Mouse (Mus musculus): ENCODE results near the gene Fsip1.

Gene Fsip1

GRCm38 (mm10) chr2:118254516-118254915, 2.2 kb downstream of the Fsip1 start:
- DNase-seq (ENCODE audit: low read depth, low spot score), result no peak

- DNase-seq (ENCODE audit: low read depth, low spot score), result no peak
These were observed 7.8 kb downstream of the Fsip1 start for GRCm38 (mm10) chr2:118248966-118249365.

GRCm38 (mm10) chr2:118248016-118248415, 8.8 kb downstream of the Fsip1 start:
- DNase-seq (ENCODE audit: low read depth, low spot score), result no peak

- peak; percentile 25 for DNase-seq (ENCODE audit: low read depth, low spot score)
These were observed 10.9 kb downstream of the Fsip1 start for GRCm38 (mm10) chr2:118245914-118246313.

GRCm38 (mm10) chr2:118236196-118236595, 20.6 kb downstream of the Fsip1 start:
- DNase-seq (ENCODE audit: low read depth, low spot score), result no peak

GRCm38 (mm10) chr2:118235614-118236013, 21.2 kb downstream of the Fsip1 start:
- DNase-seq (ENCODE audit: low read depth, low spot score), result no peak

GRCm38 (mm10) chr2:118230544-118230943, 26.2 kb downstream of the Fsip1 start:
- DNase-seq (ENCODE audit: low read depth, low spot score), result no peak

GRCm38 (mm10) chr2:118228486-118229079, 28.2 kb downstream of the Fsip1 start:
- no peak for DNase-seq (ENCODE audit: low read depth, low spot score)

- no peak for DNase-seq (ENCODE audit: low read depth, low spot score)
These were observed 31.3 kb downstream of the Fsip1 start for GRCm38 (mm10) chr2:118225316-118226041.

GRCm38 (mm10) chr2:118217993-118218595, 38.7 kb downstream of the Fsip1 start:
- no peak for DNase-seq (ENCODE audit: low read depth, low spot score)

GRCm38 (mm10) chr2:118209712-118210111, 47.1 kb downstream of the Fsip1 start:
- no peak for DNase-seq (ENCODE audit: low read depth, low spot score)

- DNase-seq (ENCODE audit: low read depth, low spot score), result no peak
These were observed 48.1 kb downstream of the Fsip1 start for GRCm38 (mm10) chr2:118208651-118209050.

GRCm38 (mm10) chr2:118205991-118206585, 50.7 kb downstream of the Fsip1 start:
- no peak for DNase-seq (ENCODE audit: low read depth, low spot score)

GRCm38 (mm10) chr2:118204646-118205045, 52.1 kb downstream of the Fsip1 start:
- DNase-seq (ENCODE audit: low read depth, low spot score), result no peak

GRCm38 (mm10) chr2:118203739-118204461, 52.9 kb downstream of the Fsip1 start:
- no peak for DNase-seq (ENCODE audit: low read depth, low spot score)

GRCm38 (mm10) chr2:118202934-118203333, 53.8 kb downstream of the Fsip1 start:
- DNase-seq (ENCODE audit: low read depth, low spot score), result no peak

- DNase-seq (ENCODE audit: low read depth, low spot score), result no peak
These were observed 54.8 kb downstream of the Fsip1 start for GRCm38 (mm10) chr2:118201983-118202382.

- peak; percentile 9 for DNase-seq (ENCODE audit: low read depth, low spot score)
These were observed 56.9 kb downstream of the Fsip1 start for GRCm38 (mm10) chr2:118199867-118200266.

GRCm38 (mm10) chr2:118196966-118197365, 59.8 kb downstream of the Fsip1 start:
- no peak for DNase-seq (ENCODE audit: low read depth, low spot score)

- no peak for DNase-seq (ENCODE audit: low read depth, low spot score)
These were observed 74.6 kb downstream of the Fsip1 start for GRCm38 (mm10) chr2:118182136-118182535.

GRCm38 (mm10) chr2:118179873-118180585, 76.7 kb downstream of the Fsip1 start:
- DNase-seq (ENCODE audit: low read depth, low spot score), result no peak

Measured in c-Kit-negative CD71-positive TER-119-positive erythroid progenitor cells, embryonic 14.5 days (primary cell).